Mouse (Mus musculus) urinary bladder, postnatal 25 days (tissue): ENCODE results near the gene Slc6a1.

ENCODE experiments used
- DNase-seq: peaks from one replicate; pipeline ENCODE4 v3.0.0; 2022; ENCODE audit warnings: low spot score

Gene Slc6a1

DNA sequence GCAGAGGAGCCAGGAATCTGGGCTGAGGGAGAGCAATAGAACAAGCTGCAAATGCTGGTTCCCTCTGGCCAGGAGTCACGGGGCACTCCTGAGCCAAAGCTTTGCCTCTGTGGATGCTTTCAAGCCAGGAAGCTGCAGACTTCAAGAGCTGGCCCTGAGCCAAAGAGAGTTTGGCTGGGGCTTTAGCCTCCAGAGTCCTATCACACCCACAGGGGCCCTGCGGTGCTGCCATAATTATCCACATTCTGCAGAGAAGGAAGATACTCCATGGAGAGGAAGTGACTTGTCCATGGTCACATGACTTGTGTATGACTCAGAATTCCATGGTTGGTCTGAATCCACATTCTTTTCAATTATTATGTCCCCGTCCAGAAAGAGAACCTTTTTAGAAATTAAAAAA lies 75.7 kb downstream of the Slc6a1 start:
- no peak for DNase-seq

DNA sequence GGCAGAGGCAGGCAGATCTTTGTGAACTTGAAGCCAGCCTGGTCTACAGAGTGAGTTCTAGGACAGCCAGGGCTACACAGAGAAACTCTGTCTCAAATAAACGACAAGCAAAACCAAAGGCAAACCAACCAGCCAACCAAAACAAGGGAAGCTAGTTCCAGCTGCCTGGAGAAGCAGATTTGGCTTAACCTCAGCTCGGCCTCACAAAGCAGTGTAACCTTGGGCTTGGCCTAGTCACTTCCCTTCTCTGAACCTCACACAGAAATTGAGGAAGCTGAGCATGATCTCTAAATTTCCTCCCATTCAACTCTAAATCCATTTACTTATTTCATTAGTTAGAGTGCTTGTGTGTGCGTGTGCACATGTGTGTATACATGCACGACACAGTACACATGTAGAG lies 79.9 kb downstream of the Slc6a1 start:
- DNase-seq, result no peak

DNA sequence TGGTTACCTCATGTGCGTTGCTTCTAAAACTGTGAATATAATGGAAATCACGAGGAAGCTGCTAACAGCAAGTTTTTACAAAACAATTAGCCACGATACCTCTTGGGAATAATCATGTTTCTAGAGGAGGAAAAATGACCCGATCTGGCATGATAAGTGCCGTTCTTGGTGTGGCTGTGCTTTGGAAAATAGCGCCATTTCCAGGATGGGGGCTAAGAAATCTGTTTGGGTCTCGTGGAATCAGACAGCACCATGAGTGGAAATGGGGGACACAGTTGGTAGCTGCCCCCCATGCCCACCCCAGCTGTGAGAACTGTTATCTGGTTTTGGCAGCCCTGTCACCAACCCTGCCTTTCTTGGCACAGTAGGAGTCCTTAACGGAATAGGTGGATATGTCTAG lies 81.3 kb downstream of the Slc6a1 start:
- DNase-seq, result no peak

DNA sequence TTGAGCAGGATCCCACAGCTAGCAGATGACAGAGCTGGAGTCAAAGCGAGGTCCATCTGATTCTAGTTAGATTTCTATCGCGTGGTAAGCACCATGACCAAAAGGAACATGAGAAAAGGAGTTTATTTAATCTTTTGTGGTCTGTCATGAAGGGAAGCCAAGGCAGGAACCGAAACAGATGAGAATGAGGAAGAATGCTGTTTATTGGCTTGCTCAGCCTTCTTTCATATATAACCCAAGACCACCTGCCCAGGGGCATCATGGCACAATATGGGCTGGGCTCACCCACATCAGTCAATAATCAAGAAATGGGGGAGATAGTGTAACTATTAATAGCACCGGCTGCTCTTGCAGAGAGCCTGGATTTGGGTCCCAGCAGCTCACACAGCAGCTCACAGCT lies 82.3 kb downstream of the Slc6a1 start:
- DNase-seq, result no peak

DNA sequence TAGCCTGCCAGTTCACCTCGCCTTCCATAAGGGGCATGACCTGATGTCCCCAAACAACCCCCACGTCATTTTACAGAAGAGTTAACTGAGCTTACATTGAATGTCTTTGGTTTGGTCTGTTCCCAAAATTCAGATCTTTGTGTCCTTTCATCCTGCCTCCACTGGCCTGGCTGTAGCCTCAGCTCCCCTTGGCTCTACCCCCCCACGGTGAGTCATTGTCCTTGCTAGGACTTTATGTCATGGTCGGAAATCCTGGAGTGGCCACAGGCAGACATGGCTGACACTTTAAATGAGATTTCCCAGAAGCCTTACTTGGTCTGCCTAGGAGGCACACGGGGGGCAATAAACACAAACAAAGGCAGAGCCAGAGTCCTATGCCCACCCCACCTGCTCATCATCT lies 83.8 kb downstream of the Slc6a1 start:
- no peak for DNase-seq
